Mouse (Mus musculus): ENCODE data around the gene Ptpn12.

Gene Ptpn12

DNA sequence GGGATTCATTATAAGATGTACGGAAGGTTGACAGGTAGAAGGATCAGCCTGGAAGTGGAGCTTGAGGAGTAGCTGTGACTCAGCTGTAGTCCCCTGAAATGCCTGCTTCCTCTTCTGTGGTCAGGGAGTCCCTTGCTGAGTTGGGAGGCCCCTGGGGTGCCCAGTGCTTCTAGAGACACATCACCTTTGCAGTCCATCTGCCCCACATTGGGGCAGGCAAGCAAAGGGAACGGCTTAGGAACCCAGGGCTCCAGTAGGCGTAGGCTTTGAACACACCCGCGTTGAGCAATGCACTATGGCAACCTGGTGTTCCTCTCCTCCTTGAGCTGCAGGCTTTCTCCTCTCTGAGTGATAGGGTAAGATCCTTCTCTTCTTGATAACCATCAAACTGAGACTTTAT is 82.6 kb downstream of the Ptpn12 start:
- ChIA-PET CTCF (interaction anchor here in 2 of 4 experiments (0.9 to 1.2 kb wide), 2 partner anchors 14 to 352 kb away, joined by 3 read pairs; no protein-coding TSS in a partner anchor), POLR2A (interaction anchor here (1.0 to 4.3 kb wide), 10 partner anchors 9 to 82 kb away, joined by 3 to 21 read pairs (median 6); partner anchors contain the start of gene Ptpn12 (in 1 of the 4))

DNA sequence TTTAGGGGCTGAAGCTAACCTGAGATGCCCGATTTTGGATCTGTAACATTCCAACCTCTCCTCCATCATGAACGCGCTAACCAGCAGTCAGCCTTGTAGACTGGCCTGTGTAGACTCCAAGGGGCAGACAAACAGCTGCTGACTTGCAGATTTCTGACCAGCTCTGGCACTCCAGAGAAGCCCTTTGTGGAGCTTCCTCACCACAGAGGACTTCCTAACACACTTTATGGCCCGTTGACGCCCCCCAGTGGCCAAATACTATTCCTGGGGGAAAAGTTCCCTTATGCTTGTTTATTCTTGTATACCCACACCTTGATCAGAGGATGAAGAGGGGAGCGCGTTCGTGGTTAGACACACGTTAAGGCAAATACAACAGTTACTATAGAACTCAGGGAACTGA is 86.7 kb downstream of the Ptpn12 start:
- POLR2A ChIA-PET, result interaction anchor here (0.6 to 9.8 kb wide), 20 partner anchors 10 to 267 kb away, joined by 3 to 138 read pairs (median 4); partner anchors contain the start of genes Phtf2 (in 1 of the 4) and Tmem60 (in 1 of the 4)
- CTCF ChIA-PET, result interaction anchor here (0.6 to 3.0 kb wide), 17 partner anchors 10 to 705 kb away, joined by 3 to 35 read pairs (median 4); no protein-coding TSS in a partner anchor

DNA sequence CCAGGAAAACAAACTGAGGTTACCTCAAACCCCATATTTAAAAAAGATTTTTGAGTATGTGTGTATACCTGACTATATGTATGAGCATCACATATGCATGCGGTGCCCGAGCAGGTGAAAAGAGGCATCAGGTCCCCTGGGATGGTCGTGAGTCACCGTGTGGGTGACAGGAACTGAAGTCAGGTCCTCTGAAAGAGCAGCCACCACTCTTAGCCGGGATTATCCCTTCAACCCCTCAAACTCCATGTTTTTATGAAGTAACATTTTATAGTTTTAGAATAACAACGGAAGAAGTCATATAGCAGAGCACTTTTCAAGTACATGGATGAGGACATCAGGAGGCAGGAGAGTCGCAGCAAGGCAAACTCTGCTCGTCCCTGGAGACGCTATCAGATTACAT is 87.2 kb downstream of the Ptpn12 start:
- POLR2A ChIA-PET, result interaction anchor here (0.6 to 9.8 kb wide), 23 partner anchors 10 to 858 kb away, joined by 3 to 138 read pairs (median 4); partner anchors contain the start of genes Phtf2 (in 1 of the 4) and Tmem60 (in 1 of the 4)
- CTCF ChIA-PET, result interaction anchor here (0.6 to 3.0 kb wide), 17 partner anchors 10 to 706 kb away, joined by 3 to 35 read pairs (median 4); no protein-coding TSS in a partner anchor

DNA sequence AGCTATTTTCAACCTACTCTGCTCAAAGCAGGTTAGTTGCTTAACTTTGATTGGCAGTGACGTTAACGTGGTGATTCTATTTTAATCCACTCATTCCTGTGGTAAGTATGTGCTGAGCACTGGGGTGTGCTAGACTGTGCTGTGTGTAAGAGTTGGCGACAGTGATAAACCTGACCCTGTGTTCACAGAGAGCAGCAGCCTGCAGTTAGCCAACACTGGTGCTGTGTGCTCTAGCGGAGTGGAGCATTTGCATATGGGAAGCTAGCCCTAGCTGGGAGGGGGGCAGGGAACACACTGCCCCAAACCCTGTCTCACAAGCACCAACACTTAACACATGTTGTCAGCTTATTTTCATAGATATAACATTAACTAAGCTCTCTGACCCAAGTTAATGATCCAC is 87.8 kb downstream of the Ptpn12 start:
- POLR2A ChIA-PET, result interaction anchor here (0.7 to 9.8 kb wide), 17 partner anchors 9 to 859 kb away, joined by 3 to 138 read pairs (median 4); partner anchors contain the start of genes Phtf2 (in 1 of the 4) and Tmem60 (in 1 of the 4)
- CTCF ChIA-PET, result interaction anchor here in 3 of 4 experiments (0.6 to 3.0 kb wide), 8 partner anchors 9 to 1671 kb away, joined by 3 to 35 read pairs (median 5); no protein-coding TSS in a partner anchor

DNA sequence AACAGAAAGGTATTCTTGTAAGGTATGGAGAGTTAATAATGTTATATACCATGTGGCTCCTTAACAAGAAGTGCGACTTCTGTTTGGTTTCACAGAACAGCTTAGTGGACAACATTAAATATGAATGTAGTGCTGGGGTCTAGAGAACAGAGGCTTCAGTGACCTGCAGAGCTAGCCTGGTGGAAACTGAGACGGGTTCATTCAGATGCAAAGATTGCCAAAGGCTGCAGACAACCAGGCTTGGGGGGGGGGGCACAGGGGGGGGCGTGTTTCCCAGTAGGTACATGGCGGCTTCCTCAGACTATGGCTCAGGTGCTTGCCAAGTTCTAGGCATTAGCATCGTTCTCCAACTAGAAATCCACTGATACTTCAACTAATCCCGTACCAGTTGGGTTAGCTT is 91.3 kb downstream of the Ptpn12 start:
- POLR2A ChIA-PET, result interaction anchor here in 3 of 4 experiments (0.5 to 9.8 kb wide), 12 partner anchors 10 to 91 kb away, joined by 3 to 138 read pairs (median 8); no protein-coding TSS in a partner anchor
- CTCF ChIA-PET, result interaction anchor here in 3 of 4 experiments (0.6 to 1.4 kb wide), 3 partner anchors 13 to 50 kb away, joined by 3 to 9 read pairs (median 4); no protein-coding TSS in a partner anchor

DNA sequence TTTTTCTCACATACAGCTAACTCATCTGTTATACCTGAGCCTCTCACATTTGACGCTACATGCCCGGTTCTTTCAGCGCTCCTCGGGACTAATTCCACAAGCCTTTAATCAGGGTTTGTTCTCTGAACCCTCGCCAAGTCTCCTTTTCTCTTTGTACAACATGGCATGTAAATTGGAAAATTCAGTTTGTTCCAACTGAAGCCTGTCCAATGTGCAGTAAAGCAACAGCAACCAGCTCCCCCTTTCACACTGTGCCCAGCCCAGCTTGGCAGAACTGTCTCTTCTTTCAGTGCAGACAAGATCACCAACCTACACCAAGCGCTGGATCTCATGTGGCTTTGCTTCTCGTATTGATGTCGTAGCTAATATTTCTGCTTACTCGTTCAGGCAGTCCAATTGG is 92.4 kb downstream of the Ptpn12 start:
- ChIA-PET POLR2A (interaction anchor here in 3 of 4 experiments (0.7 to 9.8 kb wide), 8 partner anchors 11 to 81 kb away, joined by 3 to 138 read pairs (median 12); partner anchors contain the start of genes Phtf2 (in 1 of the 3) and Tmem60 (in 1 of the 3)), CTCF (no interaction called here)

DNA sequence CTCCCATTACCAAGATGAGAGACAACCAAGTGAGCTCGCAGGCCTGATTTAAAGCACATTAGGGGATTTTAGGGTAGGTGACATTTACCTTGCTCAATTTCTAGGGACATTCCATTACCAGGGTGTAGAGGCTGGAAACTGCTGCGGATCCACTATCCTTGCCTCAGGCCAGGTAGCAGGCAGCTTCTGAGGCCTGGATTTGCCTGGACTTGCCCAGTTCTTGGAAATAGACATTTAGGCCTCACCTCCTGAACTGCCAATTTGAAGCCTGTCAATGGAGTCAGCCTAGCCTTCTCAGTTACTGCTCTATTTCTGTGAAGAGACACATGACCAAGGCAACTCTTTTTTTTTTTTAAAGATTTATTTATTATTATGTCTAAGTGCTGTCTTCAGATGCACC is 94.8 kb downstream of the Ptpn12 start:
- CTCF ChIA-PET, result interaction anchor here in 3 of 4 experiments (0.6 to 1.3 kb wide), 5 partner anchors 9 to 216 kb away, joined by 3 to 4 read pairs (median 3); no protein-coding TSS in a partner anchor

DNA sequence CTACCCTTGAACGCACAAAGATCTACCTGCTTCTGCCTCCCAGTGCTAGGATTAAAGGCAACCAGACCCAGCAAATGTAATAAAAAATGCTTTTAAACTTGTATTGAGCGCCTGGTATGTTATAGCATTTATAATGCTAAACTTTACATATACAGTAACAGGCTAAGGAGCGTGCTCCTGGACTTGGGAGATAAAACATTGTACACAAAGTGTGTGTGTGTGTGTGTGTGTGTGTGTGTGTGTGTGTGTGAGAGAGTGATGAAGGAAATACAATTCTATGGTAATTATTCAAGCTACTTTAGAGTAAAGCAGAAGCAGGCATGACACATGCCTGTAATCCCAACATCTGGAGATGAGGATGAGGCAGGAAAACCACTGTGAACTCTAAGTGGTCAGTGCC is 99.4 kb downstream of the Ptpn12 start, which contains the start of gene Rsbn1l:
Rsbn1l (minus strand) TSS at position 101 of the 400 bp plus-strand sequence.
- POLR2A ChIA-PET, result interaction anchor here in 1 of 4 experiments (1.5 kb wide), 1 partner anchor 13 kb away, joined by 3 read pairs; no protein-coding TSS in a partner anchor
- CTCF ChIA-PET, result interaction anchor here in 1 of 4 experiments (1.0 kb wide), 1 partner anchor 16 kb away, joined by 3 read pairs; no protein-coding TSS in a partner anchor

More for the DNA sequence above, 94.8 kb downstream of the Ptpn12 start:
- POLR2A ChIA-PET, result interaction anchor here (0.7 to 9.8 kb wide), 16 partner anchors 9 to 574 kb away, joined by 3 to 138 read pairs (median 4); partner anchors contain the start of genes Phtf2 (in 1 of the 4) and Tmem60 (in 1 of the 4)

DNA sequence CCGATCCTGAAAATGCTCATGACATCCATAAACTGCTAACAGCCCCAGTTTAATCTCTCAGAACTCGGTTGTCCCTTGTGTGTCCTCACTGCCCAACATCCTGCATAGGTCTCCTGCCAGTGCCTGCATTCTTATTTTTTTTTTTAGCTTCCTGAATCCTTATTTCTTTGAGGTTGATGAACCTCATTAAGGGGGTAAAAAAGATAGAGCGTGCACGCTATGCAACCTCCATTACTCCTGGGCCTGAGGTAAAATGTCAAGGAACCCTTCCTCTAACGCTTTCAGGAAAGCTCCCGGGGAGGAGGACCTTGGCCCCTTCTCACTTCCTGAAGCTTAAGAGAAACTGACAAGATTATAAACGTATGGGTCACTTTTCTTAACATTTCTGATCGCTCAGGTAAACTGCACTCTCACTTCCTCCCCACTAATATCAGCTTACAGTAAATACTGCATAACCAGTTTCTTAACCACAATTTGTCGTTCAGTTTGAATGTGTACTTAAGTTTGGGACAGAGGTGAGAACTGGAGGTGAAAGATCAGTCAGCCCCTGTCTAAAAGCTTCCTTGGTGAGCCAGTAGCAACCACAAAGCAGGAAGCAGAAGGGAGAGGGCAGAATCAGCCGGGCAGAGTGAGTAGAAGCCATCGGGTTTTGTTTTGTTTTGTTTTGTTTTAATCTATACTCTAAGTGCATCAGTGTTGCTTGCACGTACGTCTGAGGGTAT is 100.4 kb downstream of the Ptpn12 start:
- CTCF ChIA-PET, result interaction anchor here in 1 of 4 experiments (0.6 kb wide), 1 partner anchor 43 kb away, joined by 3 read pairs; no protein-coding TSS in a partner anchor

DNA sequence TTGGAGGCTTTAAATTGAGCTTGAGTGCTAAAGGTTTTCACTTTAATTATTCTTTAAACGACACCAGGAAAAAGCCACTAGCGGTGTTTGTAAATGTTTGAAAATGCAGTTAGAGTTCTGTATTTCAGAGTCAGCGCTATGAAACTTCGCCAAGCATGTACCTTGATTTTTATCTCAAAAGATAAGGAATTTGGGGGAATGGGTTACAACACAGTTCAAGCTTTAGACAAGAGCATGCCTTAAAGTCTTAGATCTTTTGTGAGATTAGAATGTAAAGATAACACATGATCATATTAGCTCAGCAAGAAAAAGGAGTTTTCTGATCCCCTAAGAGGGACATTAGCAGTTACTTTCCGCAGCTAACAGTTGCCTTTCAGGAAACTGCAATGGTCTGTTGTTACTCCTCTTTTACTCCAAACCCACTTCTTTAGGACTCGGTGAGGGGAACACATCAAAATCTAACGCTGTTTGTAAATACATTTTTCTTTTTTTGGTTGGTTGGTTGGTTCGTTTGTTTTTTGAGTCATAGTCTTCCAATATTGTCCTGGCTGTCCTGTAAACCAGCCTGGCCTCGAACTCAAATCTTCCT is 103.3 kb downstream of the Ptpn12 start:
- ChIA-PET CTCF (interaction anchor here in 3 of 4 experiments (1.1 to 2.1 kb wide), 9 partner anchors 8 to 39 kb away, joined by 3 to 12 read pairs (median 4); no protein-coding TSS in a partner anchor), POLR2A (interaction anchor here (0.6 to 6.4 kb wide), 60 partner anchors 8 to 833 kb away, joined by 3 to 138 read pairs (median 6); partner anchors contain the start of genes Phtf2 (in 3 of the 4), Tmem60 (in 3 of the 4), Ptpn12 (in 2 of the 4) and Dnajc2 (in 1 of the 4))

More for the DNA sequence above, 100.4 kb downstream of the Ptpn12 start:
- POLR2A ChIA-PET, result interaction anchor here in 2 of 4 experiments (1.3 to 1.5 kb wide), 3 partner anchors 10 to 14 kb away, joined by 3 read pairs; no protein-coding TSS in a partner anchor

DNA sequence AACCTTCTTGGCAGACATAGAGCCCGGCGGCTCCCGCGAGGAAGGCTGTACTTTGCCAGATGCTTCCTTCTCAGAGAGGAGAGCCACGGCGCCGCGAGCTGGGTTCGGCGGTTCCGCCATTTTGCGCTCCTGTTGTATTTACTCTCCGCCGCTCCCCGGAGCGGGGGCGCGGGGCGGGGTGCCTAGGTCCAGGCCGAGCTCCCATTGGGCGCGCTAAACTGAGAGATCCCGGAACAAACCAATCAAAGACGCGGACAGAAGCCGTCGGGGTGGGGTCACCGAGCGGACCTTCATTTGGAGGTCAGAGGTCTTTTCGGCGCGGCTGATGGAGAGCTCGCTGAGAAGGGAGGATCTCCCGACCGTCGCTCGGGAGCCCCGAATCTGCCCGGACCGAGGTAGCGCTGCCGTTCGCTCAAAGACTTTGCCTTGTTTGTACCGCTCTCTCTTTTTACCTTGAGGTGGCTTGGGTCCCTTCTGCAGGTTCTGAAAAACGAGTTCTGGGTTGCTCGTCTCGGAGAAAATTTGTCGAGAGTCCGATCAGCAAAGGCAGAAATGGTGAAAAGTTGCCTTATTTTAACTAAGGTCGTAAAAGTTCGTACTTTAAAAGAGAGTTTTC is 103.9 kb downstream of the Ptpn12 start:
- CTCF ChIA-PET, result interaction anchor here in 3 of 4 experiments (0.6 to 2.1 kb wide), 11 partner anchors 9 to 38 kb away, joined by 3 to 12 read pairs (median 4); no protein-coding TSS in a partner anchor
- POLR2A ChIA-PET, result interaction anchor here (0.6 to 6.4 kb wide), 76 partner anchors 8 to 833 kb away, joined by 3 to 138 read pairs (median 5); partner anchors contain the start of genes Phtf2 (in 3 of the 4), Tmem60 (in 3 of the 4), Ptpn12 (in 2 of the 4) and Armc10 (in 1 of the 4)

DNA sequence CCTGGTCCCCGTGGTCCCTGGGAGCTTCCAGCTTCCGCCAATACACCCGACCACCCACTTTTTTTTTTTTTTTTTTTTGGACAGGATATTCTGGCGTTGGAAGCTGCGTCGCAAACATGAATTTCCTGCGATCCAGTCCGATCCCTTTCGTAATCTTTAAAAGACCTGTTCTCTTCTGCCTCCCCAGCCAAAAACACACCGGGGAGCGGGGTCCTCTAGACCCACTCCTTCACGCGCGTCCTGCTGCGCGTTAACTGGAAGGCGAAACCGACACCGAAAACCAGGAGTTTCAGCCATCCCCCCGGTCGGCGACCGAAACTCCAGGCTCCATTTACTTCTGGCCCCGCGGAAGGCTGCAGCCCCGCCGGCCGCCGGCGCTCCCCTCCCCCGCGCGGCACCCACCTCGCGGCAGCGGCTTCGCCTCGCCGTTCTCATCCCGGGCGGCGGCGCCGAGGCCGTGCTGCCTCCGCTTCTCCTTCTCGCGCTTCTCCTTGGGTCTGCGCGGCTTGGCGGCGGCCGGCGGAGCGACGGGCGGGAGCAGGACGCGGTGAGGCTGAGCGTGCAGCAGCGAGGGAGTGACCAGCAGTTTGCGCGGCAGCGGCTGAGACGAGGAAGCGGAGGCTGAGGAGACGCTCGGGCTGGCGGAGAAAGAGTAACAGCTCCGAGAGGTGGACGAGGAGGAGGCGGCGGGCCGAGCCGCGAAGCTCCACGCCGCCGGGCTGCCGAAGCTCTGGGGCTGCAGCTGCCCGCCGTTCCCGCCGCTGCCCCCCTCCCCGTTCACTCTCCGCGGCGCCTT is 104.7 kb downstream of the Ptpn12 start:
- ChIA-PET CTCF (interaction anchor here in 3 of 4 experiments (0.6 to 2.1 kb wide), 11 partner anchors 9 to 38 kb away, joined by 3 to 12 read pairs (median 4); no protein-coding TSS in a partner anchor), POLR2A (interaction anchor here (0.6 to 6.4 kb wide), 82 partner anchors 8 to 1932 kb away, joined by 3 to 138 read pairs (median 4); partner anchors contain the start of genes Phtf2 (in 3 of the 4), Tmem60 (in 3 of the 4), Ptpn12 (in 2 of the 4) and Armc10 (in 1 of the 4))

DNA sequence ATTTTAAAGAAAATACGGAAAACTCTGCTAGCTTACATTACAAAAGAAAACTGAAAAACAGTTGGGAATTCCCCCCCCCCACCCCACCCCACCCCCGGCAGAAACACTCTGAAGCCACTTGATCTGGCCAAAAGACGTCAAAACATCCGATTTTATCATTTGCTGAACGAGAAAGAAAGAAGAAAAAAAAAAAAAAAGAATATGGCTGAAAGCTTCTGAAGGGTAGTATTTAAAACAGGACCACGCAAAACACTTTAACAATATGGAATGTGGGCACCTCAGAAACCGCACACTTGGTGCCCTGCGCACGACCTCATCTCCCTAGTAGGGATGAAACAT is 105.2 kb downstream of the Ptpn12 start:
- ChIA-PET POLR2A (interaction anchor here in 3 of 4 experiments (0.7 to 6.4 kb wide), 24 partner anchors 8 to 1932 kb away, joined by 3 to 138 read pairs (median 6); no protein-coding TSS in a partner anchor), CTCF (interaction anchor here in 2 of 4 experiments (0.8 to 2.1 kb wide), 3 partner anchors 10 to 37 kb away, joined by 3 to 12 read pairs (median 4); no protein-coding TSS in a partner anchor)

DNA sequence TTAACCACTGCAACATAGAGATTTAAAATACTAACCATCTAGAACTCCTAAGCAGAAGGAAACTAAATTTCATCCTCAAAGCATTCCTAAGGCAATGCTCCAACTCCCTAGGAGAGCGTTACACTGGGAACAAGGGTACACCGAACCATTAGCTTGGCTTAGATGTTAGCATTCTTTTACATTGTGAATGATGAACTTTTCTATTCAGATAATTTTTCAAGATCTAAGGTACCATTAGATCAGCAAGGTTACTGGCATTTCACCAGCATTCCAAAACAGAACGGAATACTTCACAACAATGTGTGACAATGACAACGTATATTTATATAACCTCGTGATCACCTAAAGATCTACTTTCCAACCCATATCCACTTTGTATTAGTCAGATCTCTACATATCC is 105.6 kb downstream of the Ptpn12 start:
- CTCF ChIA-PET, result interaction anchor here in 2 of 4 experiments (0.8 to 1.4 kb wide), 3 partner anchors 10 to 19 kb away, joined by 3 to 4 read pairs (median 4); no protein-coding TSS in a partner anchor
- POLR2A ChIA-PET, result interaction anchor here in 3 of 4 experiments (0.7 to 6.4 kb wide), 22 partner anchors 10 to 1933 kb away, joined by 3 to 138 read pairs (median 6); no protein-coding TSS in a partner anchor

DNA sequence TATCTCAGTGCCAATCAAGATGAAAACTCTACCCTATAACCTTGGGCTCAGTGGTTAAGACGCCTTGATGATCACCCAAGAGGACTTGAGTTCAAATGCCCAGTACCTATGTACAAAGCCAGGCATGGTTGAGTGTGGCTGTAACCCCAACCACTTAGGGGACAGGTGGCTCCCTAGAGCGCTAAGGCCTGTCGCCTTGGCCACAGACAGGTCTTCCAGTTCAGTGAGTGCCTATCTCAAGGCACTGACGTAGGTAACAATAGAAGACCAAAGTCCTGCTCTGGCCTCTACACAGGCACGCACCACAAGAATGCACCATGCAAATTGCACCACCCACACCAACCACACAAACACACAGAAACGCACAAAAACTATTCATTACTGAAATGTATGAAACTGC is 108.8 kb downstream of the Ptpn12 start:
- CTCF ChIA-PET, result no interaction called here
- POLR2A ChIA-PET, result interaction anchor here in 3 of 4 experiments (0.6 to 6.4 kb wide), 12 partner anchors 13 to 466 kb away, joined by 3 to 138 read pairs (median 6); no protein-coding TSS in a partner anchor

All from embryonic stem cell, embryonic (primary cell).